Mouse (Mus musculus): ENCODE data around the gene Tprkb. TPM values are rescaled to one million over a fixed set of nuclear protein-coding genes. Genes with fewer than 3 reads are reported as not detected.
A peak's percentile ranks its signal among the peaks of the same experiment; 100 is the strongest.
"Not testable (repeated sequence)": the region's sequence is repeated elsewhere in the genome, so short reads cannot be mapped to it uniquely, and the experiment has no call there.

Gene Tprkb
- polyA plus RNA-seq, 1 experiment from 2014 or later: 23.3 TPM

- ATAC-seq (replicated peaks; ENCODE audit: insufficient number of reproducible peaks, insufficient read depth, low FRiP score, low read depth); H3K4me1 ChIP-seq (replicated peaks); H3K4me3 ChIP-seq; H3K4me2 ChIP-seq; H3K27me3 ChIP-seq; H3K36me3 ChIP-seq; H3K9ac ChIP-seq; H3K27ac ChIP-seq; H3K9me3 ChIP-seq (replicated peaks): not testable (repeated sequence)
- WGBS: 93% methylated on average over 3 of the region's 3 CpGs
Observed at GRCm38 (mm10) chr6:85918341-85918740, 6.7 kb downstream of the Tprkb start.

GRCm38 (mm10) chr6:85919401-85919800, 7.7 kb downstream of the Tprkb start:
- H3K9ac ChIP-seq: no peak overlapping the region
- no peak overlapping the region for H3K27ac ChIP-seq
- WGBS: 89% methylated on average over 4 of the region's 4 CpGs
- H3K4me3 ChIP-seq: no peak overlapping the region
- no peak overlapping the region for H3K4me2 ChIP-seq
- no peaks in the 10 kb centered on the region for H3K27me3 ChIP-seq
- H3K36me3 ChIP-seq: peaks cover 6% of the 10 kb centered on the region; the same call in 1 of the 2 replicates
- peaks cover 9% of the 10 kb centered on the region for H3K4me1 ChIP-seq (replicated peaks)
- no peak for ATAC-seq (replicated peaks; ENCODE audit: insufficient number of reproducible peaks, insufficient read depth, low FRiP score, low read depth)
- no peaks in the 10 kb centered on the region for H3K9me3 ChIP-seq (replicated peaks)

- no peak overlapping the region for H3K27ac ChIP-seq
- no peak overlapping the region for H3K4me3 ChIP-seq
- peaks cover 43% of the 10 kb centered on the region for H3K36me3 ChIP-seq
- no peak for ATAC-seq (replicated peaks; ENCODE audit: insufficient number of reproducible peaks, insufficient read depth, low FRiP score, low read depth)
- H3K27me3 ChIP-seq: no peaks in the 10 kb centered on the region
- no peaks in the 10 kb centered on the region for H3K9me3 ChIP-seq (replicated peaks)
- no peaks in the 10 kb centered on the region for H3K4me1 ChIP-seq (replicated peaks)
- 89% methylated on average over 1 of the region's 1 CpGs for WGBS
- H3K9ac ChIP-seq: no peak overlapping the region
- no peak overlapping the region for H3K4me2 ChIP-seq
Observed at GRCm38 (mm10) chr6:85923643-85924042, 12.0 kb downstream of the Tprkb start.

GRCm38 (mm10) chr6:85926709-85927108, 15.0 kb downstream of the Tprkb start:
- no peak overlapping the region for H3K27ac ChIP-seq
- no peaks in the 10 kb centered on the region for H3K9me3 ChIP-seq (replicated peaks)
- WGBS: 74% methylated on average over 1 of the region's 1 CpGs
- H3K27me3 ChIP-seq: no peaks in the 10 kb centered on the region
- H3K36me3 ChIP-seq: peaks cover 50% of the 10 kb centered on the region
- H3K4me2 ChIP-seq: no peak overlapping the region
- H3K4me1 ChIP-seq (replicated peaks): no peaks in the 10 kb centered on the region
- H3K4me3 ChIP-seq: no peak overlapping the region
- ATAC-seq (replicated peaks; ENCODE audit: insufficient number of reproducible peaks, insufficient read depth, low FRiP score, low read depth): no peak
- H3K9ac ChIP-seq: no peak overlapping the region

- no peak overlapping the region for H3K27ac ChIP-seq
- no peaks in the 10 kb centered on the region for H3K27me3 ChIP-seq
- H3K36me3 ChIP-seq: peaks cover 45% of the 10 kb centered on the region
- no peak overlapping the region for H3K9ac ChIP-seq
- no peak for ATAC-seq (replicated peaks; ENCODE audit: insufficient number of reproducible peaks, insufficient read depth, low FRiP score, low read depth)
- 85% methylated on average over 9 of the region's 9 CpGs for WGBS
- no peak overlapping the region for H3K4me3 ChIP-seq
- no peak overlapping the region for H3K4me2 ChIP-seq
- no peaks in the 10 kb centered on the region for H3K4me1 ChIP-seq (replicated peaks)
- H3K9me3 ChIP-seq (replicated peaks): no peaks in the 10 kb centered on the region
Observed at GRCm38 (mm10) chr6:85927476-85928464, 16.1 kb downstream of the Tprkb start.

- Histone ChIP-seq H3K4me3 (no peak overlapping the region), H3K4me2 (no peak overlapping the region), H3K4me1 (replicated peaks) (no peaks in the 10 kb centered on the region), H3K36me3 (peaks cover 44% of the 10 kb centered on the region), H3K27ac (no peak overlapping the region), H3K9me3 (replicated peaks) (no peaks in the 10 kb centered on the region), H3K27me3 (no peaks in the 10 kb centered on the region), H3K9ac (no peak overlapping the region)
- WGBS: 76% methylated on average over 1 of the region's 1 CpGs
- ATAC-seq (replicated peaks; ENCODE audit: insufficient number of reproducible peaks, insufficient read depth, low FRiP score, low read depth): no peak
Observed at GRCm38 (mm10) chr6:85929312-85929711, 17.6 kb downstream of the Tprkb start.

GRCm38 (mm10) chr6:85934047-85934446, 22.4 kb downstream of the Tprkb start:
- no peak overlapping the region for H3K4me3 ChIP-seq
- H3K9me3 ChIP-seq (replicated peaks): no peaks in the 10 kb centered on the region
- 78% methylated on average over 8 of the region's 8 CpGs for WGBS
- no peak for ATAC-seq (replicated peaks; ENCODE audit: insufficient number of reproducible peaks, insufficient read depth, low FRiP score, low read depth)
- no peak overlapping the region for H3K9ac ChIP-seq
- H3K36me3 ChIP-seq: peaks cover 7% of the 10 kb centered on the region
- no peaks in the 10 kb centered on the region for H3K27me3 ChIP-seq
- peaks cover 12% of the 10 kb centered on the region for H3K4me1 ChIP-seq (replicated peaks)
- no peak overlapping the region for H3K27ac ChIP-seq
- H3K4me2 ChIP-seq: no peak overlapping the region

GRCm38 (mm10) chr6:85935646-85936045, 24.0 kb downstream of the Tprkb start:
- no peak for ATAC-seq (replicated peaks; ENCODE audit: insufficient number of reproducible peaks, insufficient read depth, low FRiP score, low read depth)
- H3K27me3 ChIP-seq: no peaks in the 10 kb centered on the region
- H3K4me1 ChIP-seq (replicated peaks): peaks cover 12% of the 10 kb centered on the region
- H3K36me3 ChIP-seq: no peaks in the 10 kb centered on the region
- no peak overlapping the region for H3K27ac ChIP-seq
- 70% methylated on average over 3 of the region's 3 CpGs for WGBS
- no peak overlapping the region for H3K4me2 ChIP-seq
- no peak overlapping the region for H3K9ac ChIP-seq
- H3K4me3 ChIP-seq: no peak overlapping the region
- H3K9me3 ChIP-seq (replicated peaks): no peaks in the 10 kb centered on the region

- peak overlapping the region; percentile 63 for H3K9ac ChIP-seq
- H3K9me3 ChIP-seq (replicated peaks); H3K36me3 ChIP-seq; H3K27me3 ChIP-seq: not testable (repeated sequence)
- peak overlapping the region; percentile 84 for H3K27ac ChIP-seq
- H3K4me1 ChIP-seq (replicated peaks): peaks cover 12% of the 10 kb centered on the region
- H3K4me3 ChIP-seq: peak overlapping the region; percentile 61
- peak overlapping the region; percentile 79 for H3K4me2 ChIP-seq
- WGBS: under 1% methylated on average over 50 of the region's 50 CpGs
- peak; percentile 95 for ATAC-seq (replicated peaks; ENCODE audit: insufficient number of reproducible peaks, insufficient read depth, low FRiP score, low read depth)
Observed at GRCm38 (mm10) chr6:85936508-85937465, 25.1 kb downstream of the Tprkb start.

- ATAC-seq (replicated peaks; ENCODE audit: insufficient number of reproducible peaks, insufficient read depth, low FRiP score, low read depth): no peak
- Histone ChIP-seq H3K4me2 (no peak overlapping the region), H3K4me1 (replicated peaks) (peaks cover 12% of the 10 kb centered on the region), H3K9ac (no peak overlapping the region), H3K9me3 (replicated peaks) (no peaks in the 10 kb centered on the region), H3K36me3 (peaks cover 13% of the 10 kb centered on the region), H3K4me3 (no peak overlapping the region), H3K27me3 (no peaks in the 10 kb centered on the region), H3K27ac (no peak overlapping the region)
- 59% methylated on average over 10 of the region's 10 CpGs for WGBS
Observed at GRCm38 (mm10) chr6:85938701-85939100, 27.0 kb downstream of the Tprkb start.

- Histone ChIP-seq H3K4me3 (no peak overlapping the region), H3K9me3 (replicated peaks) (no peaks in the 10 kb centered on the region), H3K36me3 (peaks cover 51% of the 10 kb centered on the region), H3K4me1 (replicated peaks) (peaks cover 2% of the 10 kb centered on the region), H3K27ac (no peak overlapping the region), H3K27me3 (no peaks in the 10 kb centered on the region), H3K4me2 (no peak overlapping the region), H3K9ac (no peak overlapping the region)
- no peak for ATAC-seq (replicated peaks; ENCODE audit: insufficient number of reproducible peaks, insufficient read depth, low FRiP score, low read depth)
- WGBS: 95% methylated on average over 3 of the region's 3 CpGs
Observed at GRCm38 (mm10) chr6:85942469-85942868, 30.8 kb downstream of the Tprkb start.
